Mouse (Mus musculus): ENCODE data around the gene Slamf7.
"Not testable (repeated sequence)": the region's sequence is repeated elsewhere in the genome, so short reads cannot be mapped to it uniquely, and the experiment has no call there.

Slamf7 gene

GRCm38 (mm10) chr1:171652734-171653133, at the start of gene Slamf7:
Slamf7 (minus strand) TSS chr1:171653035.
- DNase-seq (ENCODE audit: low read depth, low spot score) = no peak

GRCm38 (mm10) chr1:171698983-171699382, 46.1 kb upstream of the Slamf7 start:
- DNase-seq (ENCODE audit: low read depth, low spot score) = peak; percentile 67

- DNase-seq (ENCODE audit: low read depth, low spot score) = no peak
Observed at GRCm38 (mm10) chr1:171693918-171694317, 41.1 kb upstream of the Slamf7 start.

GRCm38 (mm10) chr1:171687320-171687719, 34.5 kb upstream of the Slamf7 start:
- no peak for DNase-seq (ENCODE audit: low read depth, low spot score)

- DNase-seq (ENCODE audit: low read depth, low spot score) = no peak
Observed at GRCm38 (mm10) chr1:171684923-171685322, 32.1 kb upstream of the Slamf7 start.

- DNase-seq (ENCODE audit: low read depth, low spot score) = no peak
Observed at GRCm38 (mm10) chr1:171681531-171682299, 28.9 kb upstream of the Slamf7 start, which contains the start of gene Cd48. Cd48 (plus strand) TSS chr1:171682009.

GRCm38 (mm10) chr1:171681009-171681408, 28.2 kb upstream of the Slamf7 start:
- DNase-seq (ENCODE audit: low read depth, low spot score) = no peak

- no peak for DNase-seq (ENCODE audit: low read depth, low spot score)
Observed at GRCm38 (mm10) chr1:171677721-171678120, 24.9 kb upstream of the Slamf7 start.

- no peak for DNase-seq (ENCODE audit: low read depth, low spot score)
Observed at GRCm38 (mm10) chr1:171674467-171674866, 21.6 kb upstream of the Slamf7 start.

- no peak for DNase-seq (ENCODE audit: low read depth, low spot score)
Observed at GRCm38 (mm10) chr1:171672854-171673475, 20.1 kb upstream of the Slamf7 start.

GRCm38 (mm10) chr1:171672451-171672850, 19.6 kb upstream of the Slamf7 start:
- DNase-seq (ENCODE audit: low read depth, low spot score) = not testable (repeated sequence)

GRCm38 (mm10) chr1:171667160-171667559, 14.3 kb upstream of the Slamf7 start:
- no peak for DNase-seq (ENCODE audit: low read depth, low spot score)

- no peak for DNase-seq (ENCODE audit: low read depth, low spot score)
Observed at GRCm38 (mm10) chr1:171666350-171666749, 13.5 kb upstream of the Slamf7 start.

- DNase-seq (ENCODE audit: low read depth, low spot score) = no peak
Observed at GRCm38 (mm10) chr1:171663757-171664156, 10.9 kb upstream of the Slamf7 start.

- DNase-seq (ENCODE audit: low read depth, low spot score) = no peak
Observed at GRCm38 (mm10) chr1:171661482-171661881, 8.6 kb upstream of the Slamf7 start.

GRCm38 (mm10) chr1:171660423-171660822, 7.6 kb upstream of the Slamf7 start:
- no peak for DNase-seq (ENCODE audit: low read depth, low spot score)

GRCm38 (mm10) chr1:171658561-171658991, 5.7 kb upstream of the Slamf7 start:
- DNase-seq (ENCODE audit: low read depth, low spot score) = no peak

GRCm38 (mm10) chr1:171648840-171649239, 4.0 kb downstream of the Slamf7 start:
- no peak for DNase-seq (ENCODE audit: low read depth, low spot score)

- no peak for DNase-seq (ENCODE audit: low read depth, low spot score)
Observed at GRCm38 (mm10) chr1:171647716-171648115, 5.1 kb downstream of the Slamf7 start.

GRCm38 (mm10) chr1:171646429-171646940, 6.3 kb downstream of the Slamf7 start:
- no peak for DNase-seq (ENCODE audit: low read depth, low spot score)

- DNase-seq (ENCODE audit: low read depth, low spot score) = no peak
Observed at GRCm38 (mm10) chr1:171643612-171644011, 9.2 kb downstream of the Slamf7 start.

GRCm38 (mm10) chr1:171640796-171641195, 12.0 kb downstream of the Slamf7 start:
- DNase-seq (ENCODE audit: low read depth, low spot score) = no peak

GRCm38 (mm10) chr1:171638686-171639085, 14.1 kb downstream of the Slamf7 start:
- peak; percentile 5 for DNase-seq (ENCODE audit: low read depth, low spot score)

All from ZHBTc4 (cell line).